In the genomic region with DNA sequence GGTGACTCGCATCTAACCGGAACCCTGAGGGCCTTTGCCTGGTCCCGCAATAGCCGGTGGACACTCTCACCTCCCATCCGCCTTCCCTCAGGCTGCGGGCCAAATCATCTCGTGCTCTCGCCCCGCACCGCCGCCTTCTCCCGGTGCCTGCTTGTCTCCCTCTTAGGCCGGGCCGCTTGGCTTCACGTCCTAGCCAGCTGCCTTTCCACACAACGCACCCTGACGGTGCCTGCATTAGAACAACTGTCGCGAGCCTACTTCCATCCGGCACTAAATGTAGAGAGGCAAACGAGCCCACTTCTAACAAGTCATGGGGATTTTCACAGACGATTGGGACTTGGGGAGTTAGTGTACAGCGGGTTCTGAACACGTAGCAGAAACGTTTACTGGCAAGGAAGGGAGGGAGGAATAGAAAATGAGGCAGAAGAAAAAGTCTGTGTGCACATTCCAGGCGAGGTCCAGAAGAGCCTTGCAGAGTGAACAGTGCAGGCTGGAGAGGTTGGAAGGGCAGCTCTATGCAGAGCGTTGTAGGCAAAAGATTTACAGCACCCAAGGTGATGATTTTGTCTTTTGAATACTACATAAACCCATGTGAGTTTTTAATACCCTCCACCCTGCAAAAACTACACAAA, we compare ENCODE assay signal across 9 mouse cellular contexts. TPM values are rescaled to one million over a fixed set of nuclear protein-coding genes. Genes with fewer than 3 reads are reported as not detected.
DNase-seq lines count a peak whose midpoint lies in the region; ATAC-seq and TF ChIP-seq lines count a peak whose summit lies in the region.
"Had no signal": no experiment of that assay in that cellular context is flagged by ENCODE, and none has a peak within 500 bp of the region (broad histone marks: within the 10 kb centered on the region; RNA-seq: fewer than 3 reads in every experiment).

No protein-coding gene starts in this region.

- H3K9me3 ChIP-seq in hindbrain, embryonic 15.5 days: no peaks in the 10 kb centered on the region
- no peaks in the 10 kb centered on the region for H3K9me3 ChIP-seq in midbrain, embryonic 16.5 days (replicated peaks; ENCODE audit: control insufficient read depth, low read length, poor library complexity, severe bottlenecking)

- peak overlapping the region; percentile 83 for H3K9ac ChIP-seq in hindbrain, embryonic 15.5 days
- H3K9ac ChIP-seq in midbrain, embryonic 16.5 days (ENCODE audit: low read depth, low read length): peak overlapping the region; percentile 97

- no peak for TF ChIP-seq POLR2A in bone marrow, adult 2 months (IDR thresholded peaks at IDR 0.05; ENCODE audit: borderline replicate concordance, control insufficient read depth, low read depth, low read length)

- ATAC-seq in hindbrain, embryonic 15.5 days (ENCODE audit: low FRiP score, low read depth): peak; percentile 83
- ATAC-seq in midbrain, embryonic 16.5 days: peak; percentile 70

- DNase-seq in kidney, postnatal 25 days: peak; percentile 12 to 41
- DNase-seq in kidney, postnatal 10 days: no peak
- no peak for DNase-seq in right cerebral cortex, postnatal 10 days (ENCODE audit: low spot score in 2 of 2)
- DNase-seq in gastrocnemius, postnatal 25 days: no peak
- no peak for DNase-seq in right cerebral cortex, postnatal 25 days

- peak overlapping the region; percentile 52 for H3K27ac ChIP-seq in bone marrow, adult 2 months (ENCODE audit: control insufficient read depth, insufficient read depth, low read depth, low read length, poor library complexity)
- peak overlapping the region; percentile 98 for H3K27ac ChIP-seq in hindbrain, embryonic 15.5 days (replicated peaks)
- H3K27ac ChIP-seq in midbrain, embryonic 16.5 days (ENCODE audit: low read length): peak overlapping the region; percentile 95

- H3K36me3 ChIP-seq in hindbrain, embryonic 15.5 days: 0 out of 2 replicates have a peak, but pooled peaks cover 3% of the 10 kb centered on the region
- no peaks in the 10 kb centered on the region for H3K36me3 ChIP-seq in midbrain, embryonic 16.5 days (ENCODE audit: control insufficient read depth, insufficient read depth, low read length)

- no peaks in the 10 kb centered on the region for H3K27me3 ChIP-seq in hindbrain, embryonic 15.5 days
- no peaks in the 10 kb centered on the region for H3K27me3 ChIP-seq in midbrain, embryonic 16.5 days (ENCODE audit: control insufficient read depth, insufficient read depth, low read depth, low read length)

- peak overlapping the region; percentile 94 for H3K4me3 ChIP-seq in bone marrow, adult 2 months (replicated peaks; ENCODE audit: control insufficient read depth, low read depth, low read length)
- H3K4me3 ChIP-seq in hindbrain, embryonic 15.5 days: peak overlapping the region; percentile 86
- peak overlapping the region; percentile 85 for H3K4me3 ChIP-seq in midbrain, embryonic 16.5 days (ENCODE audit: low read depth, low read length)

- H3K4me1 ChIP-seq in bone marrow, adult 2 months (ENCODE audit: control insufficient read depth, insufficient read depth, low read length): no peaks in the 10 kb centered on the region; the same call in 1 of the 2 replicates
- H3K4me1 ChIP-seq in hindbrain, embryonic 15.5 days (replicated peaks): peaks cover 36% of the 10 kb centered on the region
- H3K4me1 ChIP-seq in midbrain, embryonic 16.5 days (ENCODE audit: control insufficient read depth, insufficient read depth, low read length): peaks cover 32% of the 10 kb centered on the region

- 2% methylated on average over 27 of the region's 27 CpGs for WGBS in bone marrow, adult 2 months
- WGBS in hindbrain, embryonic 15.5 days: under 1% methylated on average over 27 of the region's 27 CpGs
- 2% methylated on average over 27 of the region's 27 CpGs for WGBS in midbrain, embryonic 16.5 days

- TF ChIP-seq CTCF in bone marrow, adult 2 months (IDR thresholded peaks at IDR 0.05; ENCODE audit: control insufficient read depth, insufficient read depth, low read length): no peak

- H3K4me2 ChIP-seq in hindbrain, embryonic 15.5 days: peak overlapping the region; percentile 76
- peak overlapping the region; percentile 85 for H3K4me2 ChIP-seq in midbrain, embryonic 16.5 days (ENCODE audit: low read length)

RNA-seq across cellular contexts. Expression of gene Ctps, which starts 0.5 kb away (rescaled TPM):
- 11.5 and 17.5 TPM in 2 replicates for polyA plus RNA-seq in bone marrow, adult 2 months (2011; ENCODE audit: insufficient read depth, insufficient read length, low replicate concordance, missing spikeins)
- polyA plus RNA-seq in hindbrain, embryonic 15.5 days (2015; fragmentation: Nextera tagmentation; extraction: Ambion mirVana): 77.2 and 79.9 TPM in 2 replicates
- polyA plus RNA-seq in midbrain, embryonic 16.5 days (2015; fragmentation: Nextera tagmentation; extraction: Ambion mirVana): 78.6 and 79.6 TPM in 2 replicates
- total RNA-seq in gastrocnemius, postnatal 25 days (2021): 10 to 100 TPM; 13.3 to 14.8 TPM

RNA-seq across cellular contexts. Expression of gene Gm8439, which starts 18.0 kb away (rescaled TPM):
- not detected in 2 replicates for polyA plus RNA-seq in bone marrow, adult 2 months (2011; ENCODE audit: insufficient read depth, insufficient read length, low replicate concordance, missing spikeins)
- not detected in 2 replicates for polyA plus RNA-seq in hindbrain, embryonic 15.5 days (2015; fragmentation: Nextera tagmentation; extraction: Ambion mirVana)
- polyA plus RNA-seq in midbrain, embryonic 16.5 days (2015; fragmentation: Nextera tagmentation; extraction: Ambion mirVana): not detected in 2 replicates
- total RNA-seq in gastrocnemius, postnatal 25 days (2021): not detected
- total RNA-seq: common myeloid progenitor, adult 5-6 weeks had no signal

RNA-seq across cellular contexts. Expression of gene Slfnl1, which starts 38.5 kb away (rescaled TPM):
- 0.85 TPM in 1 of 2 replicates, not detected in the other for polyA plus RNA-seq in bone marrow, adult 2 months (2011; ENCODE audit: insufficient read depth, insufficient read length, low replicate concordance, missing spikeins)
- 0.10 TPM in 1 of 2 replicates, not detected in the other for polyA plus RNA-seq in hindbrain, embryonic 15.5 days (2015; fragmentation: Nextera tagmentation; extraction: Ambion mirVana)
- polyA plus RNA-seq in midbrain, embryonic 16.5 days (2015; fragmentation: Nextera tagmentation; extraction: Ambion mirVana): not detected in 2 replicates
- total RNA-seq in gastrocnemius, postnatal 25 days (2021): not detected

Comparison
In these comparisons a context has a peak if more than half of its experiments do, and no peak if none do; other contexts are left out.
1. DNase-seq: peak in kidney, postnatal 25 days (2 of 2); none in kidney, postnatal 10 days (single experiment), right cerebral cortex, postnatal 10 days (0 of 2), gastrocnemius, postnatal 25 days (single experiment) and right cerebral cortex, postnatal 25 days (single experiment).
2. Peak in every context shown above with its lines, with median percentiles within 50 percentile points of each other: H3K27ac ChIP-seq and H3K4me3 ChIP-seq.